Mouse (Mus musculus): Measurements from ENCODE around the gene Ddx4. TPM values are rescaled to one million over a fixed set of nuclear protein-coding genes. Genes with fewer than 3 reads are reported as not detected.

Gene Ddx4
- not detected in 2 replicates for polyA plus RNA-seq (2012; rRNA removed)

- H3K27ac ChIP-seq (ENCODE audit: insufficient read depth, low read depth, low read length), result no peak within 1 kb of the TSS
- no peak for TF ChIP-seq CTCF (IDR thresholded peaks at IDR 0.05; ENCODE audit: extremely low read depth, insufficient read length, insufficient replicate concordance, low read depth, low read length)
- TF ChIP-seq POLR2A (IDR thresholded peaks at IDR 0.05; ENCODE audit: low read depth, low read length), result no peak
- H3K27me3 ChIP-seq (ENCODE audit: control insufficient read depth, insufficient read depth, low read length), result peaks cover 16% of the 10 kb centered on the region
- no peaks in the 10 kb centered on the region for H3K4me1 ChIP-seq (ENCODE audit: control insufficient read depth, insufficient read depth, insufficient read length, low read length)
- no peak within 1 kb of the TSS for H3K4me3 ChIP-seq (ENCODE audit: low read depth, low read length)
- H3K36me3 ChIP-seq (ENCODE audit: control insufficient read depth, insufficient read depth, low read length), result no peaks in the 10 kb centered on the region
- WGBS, result 82% methylated on average over 45 of the region's 45 CpGs
Measured at GRCm38 (mm10) chr13:112652205-112652604, at the start of gene Ddx4. Gene Ddx4, minus strand, starts transcription at chr13:112652475.

DNA sequence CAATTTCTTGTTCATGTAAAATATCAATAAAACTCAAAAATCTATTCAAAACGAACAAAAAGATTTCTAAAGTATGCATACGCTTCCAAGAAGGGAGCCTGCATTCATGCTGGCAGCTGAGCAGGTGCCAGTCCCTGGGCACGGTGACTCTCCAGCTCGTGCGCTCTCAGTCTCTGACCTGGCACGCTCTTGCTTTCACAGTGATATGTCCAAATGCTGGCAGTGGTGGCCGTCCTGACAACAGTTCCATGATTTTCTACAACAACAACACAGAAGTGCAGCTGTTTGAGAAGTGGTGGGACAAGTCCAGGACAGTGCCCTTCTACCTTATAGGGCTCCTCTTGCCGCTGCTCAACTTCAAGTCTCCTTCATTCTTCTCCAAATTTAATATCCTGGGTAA is 49.0 kb upstream of the Ddx4 start:
- Histone ChIP-seq H3K27ac (ENCODE audit: insufficient read depth, low read depth, low read length) (no peak overlapping the region), H3K4me3 (ENCODE audit: low read depth, low read length) (no peak overlapping the region), H3K27me3 (ENCODE audit: control insufficient read depth, insufficient read depth, low read length) (no peaks in the 10 kb centered on the region), H3K36me3 (ENCODE audit: control insufficient read depth, insufficient read depth, low read length) (no peaks in the 10 kb centered on the region), H3K4me1 (ENCODE audit: control insufficient read depth, insufficient read depth, insufficient read length, low read length) (no peaks in the 10 kb centered on the region)
- TF ChIP-seq POLR2A (IDR thresholded peaks at IDR 0.05; ENCODE audit: low read depth, low read length) (no peak), CTCF (IDR thresholded peaks at IDR 0.05; ENCODE audit: extremely low read depth, insufficient read length, insufficient replicate concordance, low read depth, low read length) (no peak)
- WGBS, result 90% methylated on average over 8 of the region's 8 CpGs

- 96% methylated on average over 8 of the region's 8 CpGs for WGBS
- no peak for TF ChIP-seq POLR2A (IDR thresholded peaks at IDR 0.05; ENCODE audit: low read depth, low read length)
- TF ChIP-seq CTCF (IDR thresholded peaks at IDR 0.05; ENCODE audit: extremely low read depth, insufficient read length, insufficient replicate concordance, low read depth, low read length), result no peak
- H3K4me3 ChIP-seq (ENCODE audit: low read depth, low read length), result no peak overlapping the region
Measured at GRCm38 (mm10) chr13:112695526-112696240, 43.4 kb upstream of the Ddx4 start.

GRCm38 (mm10) chr13:112692870-112693553 is 40.7 kb upstream of the Ddx4 start:
- Histone ChIP-seq H3K36me3 (ENCODE audit: control insufficient read depth, insufficient read depth, low read length) (peaks cover 7% of the 10 kb centered on the region), H3K27me3 (ENCODE audit: control insufficient read depth, insufficient read depth, low read length) (no peaks in the 10 kb centered on the region), H3K4me1 (ENCODE audit: control insufficient read depth, insufficient read depth, insufficient read length, low read length) (no peaks in the 10 kb centered on the region), H3K27ac (ENCODE audit: insufficient read depth, low read depth, low read length) (no peak overlapping the region), H3K4me3 (ENCODE audit: low read depth, low read length) (no peak overlapping the region)
- 68% methylated on average over 10 of the region's 10 CpGs for WGBS
- TF ChIP-seq CTCF (IDR thresholded peaks at IDR 0.05; ENCODE audit: extremely low read depth, insufficient read length, insufficient replicate concordance, low read depth, low read length) (no peak), POLR2A (IDR thresholded peaks at IDR 0.05; ENCODE audit: low read depth, low read length) (no peak)

More at GRCm38 (mm10) chr13:112695526-112696240, 43.4 kb upstream of the Ddx4 start:
- Histone ChIP-seq H3K4me1 (ENCODE audit: control insufficient read depth, insufficient read depth, insufficient read length, low read length) (no peaks in the 10 kb centered on the region), H3K27ac (ENCODE audit: insufficient read depth, low read depth, low read length) (no peak overlapping the region), H3K27me3 (ENCODE audit: control insufficient read depth, insufficient read depth, low read length) (no peaks in the 10 kb centered on the region), H3K36me3 (ENCODE audit: control insufficient read depth, insufficient read depth, low read length) (peaks cover 2% of the 10 kb centered on the region)

- no peaks in the 10 kb centered on the region for H3K27me3 ChIP-seq (ENCODE audit: control insufficient read depth, insufficient read depth, low read length)
- H3K4me1 ChIP-seq (ENCODE audit: control insufficient read depth, insufficient read depth, insufficient read length, low read length), result no peaks in the 10 kb centered on the region
- TF ChIP-seq CTCF (IDR thresholded peaks at IDR 0.05; ENCODE audit: extremely low read depth, insufficient read length, insufficient replicate concordance, low read depth, low read length), result no peak
- no peak for TF ChIP-seq POLR2A (IDR thresholded peaks at IDR 0.05; ENCODE audit: low read depth, low read length)
- 48% methylated on average over 2 of the region's 2 CpGs for WGBS
- H3K36me3 ChIP-seq (ENCODE audit: control insufficient read depth, insufficient read depth, low read length), result peaks cover 5% of the 10 kb centered on the region; the same call in 1 of the 2 replicates
- no peak overlapping the region for H3K27ac ChIP-seq (ENCODE audit: insufficient read depth, low read depth, low read length)
- no peak overlapping the region for H3K4me3 ChIP-seq (ENCODE audit: low read depth, low read length)
Measured at GRCm38 (mm10) chr13:112686155-112686554, 33.9 kb upstream of the Ddx4 start.

GRCm38 (mm10) chr13:112683970-112684369 is 31.7 kb upstream of the Ddx4 start:
- 84% methylated on average over 6 of the region's 6 CpGs for WGBS
- H3K36me3 ChIP-seq (ENCODE audit: control insufficient read depth, insufficient read depth, low read length), result no peaks in the 10 kb centered on the region
- no peaks in the 10 kb centered on the region for H3K4me1 ChIP-seq (ENCODE audit: control insufficient read depth, insufficient read depth, insufficient read length, low read length)
- H3K27ac ChIP-seq (ENCODE audit: insufficient read depth, low read depth, low read length), result no peak overlapping the region
- no peak for TF ChIP-seq CTCF (IDR thresholded peaks at IDR 0.05; ENCODE audit: extremely low read depth, insufficient read length, insufficient replicate concordance, low read depth, low read length)
- no peak for TF ChIP-seq POLR2A (IDR thresholded peaks at IDR 0.05; ENCODE audit: low read depth, low read length)
- H3K27me3 ChIP-seq (ENCODE audit: control insufficient read depth, insufficient read depth, low read length), result no peaks in the 10 kb centered on the region
- no peak overlapping the region for H3K4me3 ChIP-seq (ENCODE audit: low read depth, low read length)

GRCm38 (mm10) chr13:112683312-112683711 is 31.0 kb upstream of the Ddx4 start:
- no peak overlapping the region for H3K27ac ChIP-seq (ENCODE audit: insufficient read depth, low read depth, low read length)

More at GRCm38 (mm10) chr13:112683312-112683711, 31.0 kb upstream of the Ddx4 start:
- Histone ChIP-seq H3K4me1 (ENCODE audit: control insufficient read depth, insufficient read depth, insufficient read length, low read length) (no peaks in the 10 kb centered on the region), H3K4me3 (ENCODE audit: low read depth, low read length) (no peak overlapping the region), H3K27me3 (ENCODE audit: control insufficient read depth, insufficient read depth, low read length) (no peaks in the 10 kb centered on the region), H3K36me3 (ENCODE audit: control insufficient read depth, insufficient read depth, low read length) (no peaks in the 10 kb centered on the region)
- WGBS, result 82% methylated on average over 2 of the region's 2 CpGs
- TF ChIP-seq POLR2A (IDR thresholded peaks at IDR 0.05; ENCODE audit: low read depth, low read length) (no peak), CTCF (IDR thresholded peaks at IDR 0.05; ENCODE audit: extremely low read depth, insufficient read length, insufficient replicate concordance, low read depth, low read length) (no peak)
